Mouse (Mus musculus) embryonic fibroblast, embryonic 13.5 days (primary cell): ENCODE measurements around the gene Camk2n1.

Experiments used
- CTCF ChIP-seq: IDR thresholded peaks from 2 replicates; pipeline ENCODE4 v1.5.1; 2011; ENCODE audit warnings: mild to moderate bottlenecking, control low read depth, low read length, moderate library complexity, borderline replicate concordance; ENCODE audit not compliant: insufficient read depth
- POLR2A ChIP-seq: IDR thresholded peaks from 2 replicates; pipeline ENCODE4 v1.6.1; 2011; ENCODE audit warnings: low read depth, mild to moderate bottlenecking, control low read depth, low read length, moderate library complexity

DNA sequence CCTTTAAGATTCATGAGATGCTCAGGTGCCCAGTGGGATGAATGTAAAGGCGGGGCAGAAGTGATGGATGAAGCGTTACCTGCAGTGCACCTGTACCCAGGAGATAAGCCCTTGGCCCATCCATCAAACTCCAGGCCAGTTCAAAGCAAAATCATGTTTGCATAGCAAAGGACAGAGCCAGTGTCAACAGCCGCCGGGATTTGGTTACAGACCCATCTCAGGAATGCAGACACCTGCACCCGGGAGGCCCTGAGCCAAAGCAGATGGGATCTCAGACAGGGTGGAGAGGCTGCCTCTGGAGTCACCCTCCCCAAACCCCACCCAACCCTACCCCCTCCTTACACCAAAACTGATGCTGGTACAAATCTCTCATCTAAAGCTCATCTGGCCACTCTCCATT lies 43.1 kb upstream of the Camk2n1 start:
- TF ChIP-seq CTCF (no peak), POLR2A (no peak)
